Mouse (Mus musculus): ENCODE measurements at regions not wholly inside any gene's neighbourhood (a gene's known extent, or its start where the extent isn't known, plus 50 kb on each side); places are given as distances from the start of the nearest gene placed in this dataset.
"Not testable (repeated sequence)": the region's sequence is repeated elsewhere in the genome, so short reads cannot be mapped to it uniquely, and the experiment has no call there.

- DNase-seq (ENCODE audit: low spot score) (no peak), ATAC-seq (ENCODE audit: low FRiP score) (no peak)
- Histone ChIP-seq H3K27ac (no peak overlapping the region), H3K4me2 (replicated peaks) (no peak overlapping the region), H3K9me3 (ENCODE audit: control insufficient read depth, low read length) (no peaks in the 10 kb centered on the region), H3K9ac (no peak overlapping the region), H3K36me3 (replicated peaks; ENCODE audit: control insufficient read depth, insufficient read depth) (no peaks in the 10 kb centered on the region), H3K27me3 (ENCODE audit: control insufficient read depth, insufficient read depth, low read length) (no peaks in the 10 kb centered on the region), H3K4me3 (replicated peaks; ENCODE audit: low read length) (no peak overlapping the region), H3K4me1 (replicated peaks; ENCODE audit: control insufficient read depth, insufficient read depth, low read length) (no peaks in the 10 kb centered on the region)
Measured at GRCm38 (mm10) chr16:26860566-26860965, 130.9 kb downstream of the Gmnc start.

GRCm38 (mm10) chr16:26849191-26849590, 142.3 kb downstream of the Gmnc start:
- no peak overlapping the region for H3K9ac ChIP-seq
- no peaks in the 10 kb centered on the region for H3K9me3 ChIP-seq (ENCODE audit: control insufficient read depth, low read length)
- H3K4me3 ChIP-seq (replicated peaks; ENCODE audit: low read length), result no peak overlapping the region
- no peak for ATAC-seq (ENCODE audit: low FRiP score)
- no peak for DNase-seq (ENCODE audit: low spot score)
- no peaks in the 10 kb centered on the region for H3K4me1 ChIP-seq (replicated peaks; ENCODE audit: control insufficient read depth, insufficient read depth, low read length)
- no peak overlapping the region for H3K27ac ChIP-seq
- 63% methylated on average over 1 of the region's 1 CpGs for WGBS
- no peak overlapping the region for H3K4me2 ChIP-seq (replicated peaks)
- no peaks in the 10 kb centered on the region for H3K27me3 ChIP-seq (ENCODE audit: control insufficient read depth, insufficient read depth, low read length)
- H3K36me3 ChIP-seq (replicated peaks; ENCODE audit: control insufficient read depth, insufficient read depth), result no peaks in the 10 kb centered on the region

GRCm38 (mm10) chr16:26827006-26827405, 164.4 kb downstream of the Gmnc start:
- Histone ChIP-seq H3K4me2 (replicated peaks) (no peak overlapping the region), H3K36me3 (replicated peaks; ENCODE audit: control insufficient read depth, insufficient read depth) (no peaks in the 10 kb centered on the region), H3K4me1 (replicated peaks; ENCODE audit: control insufficient read depth, insufficient read depth, low read length) (no peaks in the 10 kb centered on the region), H3K9ac (no peak overlapping the region), H3K27ac (no peak overlapping the region), H3K4me3 (replicated peaks; ENCODE audit: low read length) (no peak overlapping the region), H3K9me3 (ENCODE audit: control insufficient read depth, low read length) (no peaks in the 10 kb centered on the region), H3K27me3 (ENCODE audit: control insufficient read depth, insufficient read depth, low read length) (no peaks in the 10 kb centered on the region)
- DNase-seq (ENCODE audit: low spot score) (no peak), ATAC-seq (ENCODE audit: low FRiP score) (no peak)
- 80% methylated on average over 3 of the region's 3 CpGs for WGBS

GRCm38 (mm10) chr16:26811201-26811600, 180.3 kb downstream of the Gmnc start:
- not testable (repeated sequence) for H3K4me3 ChIP-seq (replicated peaks; ENCODE audit: low read length); ATAC-seq (ENCODE audit: low FRiP score); H3K27me3 ChIP-seq (ENCODE audit: control insufficient read depth, insufficient read depth, low read length); H3K4me1 ChIP-seq (replicated peaks; ENCODE audit: control insufficient read depth, insufficient read depth, low read length); H3K4me2 ChIP-seq (replicated peaks); H3K27ac ChIP-seq; DNase-seq (ENCODE audit: low spot score); H3K9me3 ChIP-seq (ENCODE audit: control insufficient read depth, low read length); H3K36me3 ChIP-seq (replicated peaks; ENCODE audit: control insufficient read depth, insufficient read depth); H3K9ac ChIP-seq
- WGBS, result 74% methylated on average over 3 of the region's 6 CpGs

- H3K4me2 ChIP-seq (replicated peaks), result no peak overlapping the region
- H3K9ac ChIP-seq, result no peak overlapping the region
- no peak overlapping the region for H3K27ac ChIP-seq
- no peak overlapping the region for H3K4me3 ChIP-seq (replicated peaks; ENCODE audit: low read length)
- WGBS, result 91% methylated on average over 5 of the region's 5 CpGs
- H3K27me3 ChIP-seq (ENCODE audit: control insufficient read depth, insufficient read depth, low read length), result no peaks in the 10 kb centered on the region
- H3K9me3 ChIP-seq (ENCODE audit: control insufficient read depth, low read length), result no peaks in the 10 kb centered on the region
- ATAC-seq (ENCODE audit: low FRiP score) (no peak), DNase-seq (ENCODE audit: low spot score) (no peak)
- H3K36me3 ChIP-seq (replicated peaks; ENCODE audit: control insufficient read depth, insufficient read depth), result no peaks in the 10 kb centered on the region
- no peaks in the 10 kb centered on the region for H3K4me1 ChIP-seq (replicated peaks; ENCODE audit: control insufficient read depth, insufficient read depth, low read length)
Measured at GRCm38 (mm10) chr16:26805426-26805825, 186.0 kb downstream of the Gmnc start.

GRCm38 (mm10) chr16:26787042-26787620, 204.3 kb downstream of the Gmnc start:
- WGBS, result 76% methylated on average over 2 of the region's 2 CpGs
- ATAC-seq (ENCODE audit: low FRiP score) (no peak), DNase-seq (ENCODE audit: low spot score) (no peak)
- no peak overlapping the region for H3K4me3 ChIP-seq (replicated peaks; ENCODE audit: low read length)
- no peak overlapping the region for H3K9ac ChIP-seq
- no peaks in the 10 kb centered on the region for H3K4me1 ChIP-seq (replicated peaks; ENCODE audit: control insufficient read depth, insufficient read depth, low read length)
- H3K27me3 ChIP-seq (ENCODE audit: control insufficient read depth, insufficient read depth, low read length), result no peaks in the 10 kb centered on the region
- H3K27ac ChIP-seq, result no peak overlapping the region
- H3K9me3 ChIP-seq (ENCODE audit: control insufficient read depth, low read length), result no peaks in the 10 kb centered on the region
- H3K36me3 ChIP-seq (replicated peaks; ENCODE audit: control insufficient read depth, insufficient read depth), result no peaks in the 10 kb centered on the region
- H3K4me2 ChIP-seq (replicated peaks), result no peak overlapping the region

GRCm38 (mm10) chr16:26782331-26782730, 200.8 kb downstream of the Il1rap start:
- Histone ChIP-seq H3K4me3 (replicated peaks; ENCODE audit: low read length) (no peak overlapping the region), H3K9me3 (ENCODE audit: control insufficient read depth, low read length) (no peaks in the 10 kb centered on the region), H3K4me1 (replicated peaks; ENCODE audit: control insufficient read depth, insufficient read depth, low read length) (no peaks in the 10 kb centered on the region), H3K4me2 (replicated peaks) (no peak overlapping the region), H3K27me3 (ENCODE audit: control insufficient read depth, insufficient read depth, low read length) (no peaks in the 10 kb centered on the region), H3K36me3 (replicated peaks; ENCODE audit: control insufficient read depth, insufficient read depth) (no peaks in the 10 kb centered on the region), H3K9ac (no peak overlapping the region), H3K27ac (no peak overlapping the region)
- WGBS, result 70% methylated on average over 2 of the region's 2 CpGs
- DNase-seq (ENCODE audit: low spot score), result peak; percentile 73
- no peak for ATAC-seq (ENCODE audit: low FRiP score)
